Comparison of ENCODE assay signal across 9 mouse cellular contexts in genomic region chrX:56755646-56756045, GRCm38 (mm10). TPM values are rescaled to one million over a fixed set of nuclear protein-coding genes. Genes with fewer than 3 reads are reported as not detected.
DNase-seq lines count a peak whose midpoint lies in the region; ATAC-seq and TF ChIP-seq lines count a peak whose summit lies in the region.
"Had no signal": no experiment of that assay in that cellular context is flagged by ENCODE, and none has a peak within 500 bp of the region (broad histone marks: within the 10 kb centered on the region; RNA-seq: fewer than 3 reads in every experiment).

No protein-coding gene starts in this region.

- H3K4me3 ChIP-seq in intestine, postnatal 0 days (ENCODE audit: low read depth, low read length), result no peak overlapping the region
- H3K4me3 ChIP-seq in intestine, embryonic 16.5 days (ENCODE audit: low read length), result no peak overlapping the region
- no peak overlapping the region for H3K4me3 ChIP-seq in cortical plate, adult 2 months (ENCODE audit: insufficient read depth, low read length)
- no peak overlapping the region for H3K4me3 ChIP-seq in liver, embryonic 14.5 days (ENCODE audit: insufficient read depth in 1 of 2, low read depth in 2 of 2, low read length in 2 of 2)
- H3K4me3 ChIP-seq: heart, embryonic 15.5 days had no signal

- 34% methylated on average over 2 of the region's 2 CpGs for WGBS in intestine, postnatal 0 days
- 38% methylated on average over 2 of the region's 2 CpGs for WGBS in intestine, embryonic 16.5 days
- 28% methylated on average over 2 of the region's 2 CpGs for WGBS in liver, embryonic 14.5 days (ENCODE audit: insufficient replicate concordance)

- H3K27ac ChIP-seq in intestine, postnatal 0 days (ENCODE audit: low read depth, low read length), result no peak overlapping the region
- no peak overlapping the region for H3K27ac ChIP-seq in intestine, embryonic 16.5 days (ENCODE audit: low read length)
- no peak overlapping the region for H3K27ac ChIP-seq in cortical plate, adult 2 months (ENCODE audit: insufficient read depth, low read length)
- H3K27ac ChIP-seq in liver, embryonic 14.5 days, result no peak overlapping the region
- H3K27ac ChIP-seq: heart, embryonic 15.5 days had no signal

- no peak for TF ChIP-seq POLR2A in cortical plate, adult 2 months (IDR thresholded peaks at IDR 0.05; ENCODE audit: extremely low read depth, insufficient read depth, low read length)

- no peaks in the 10 kb centered on the region for H3K27me3 ChIP-seq in intestine, postnatal 0 days (replicated peaks; ENCODE audit: control insufficient read depth, insufficient read depth, low read length)
- H3K27me3 ChIP-seq in intestine, embryonic 16.5 days (replicated peaks; ENCODE audit: control insufficient read depth, insufficient read depth, low read length), result no peaks in the 10 kb centered on the region
- no peaks in the 10 kb centered on the region for H3K27me3 ChIP-seq in liver, embryonic 14.5 days (ENCODE audit: control insufficient read depth, insufficient read depth, low read length)
- H3K27me3 ChIP-seq: heart, embryonic 15.5 days had no signal

- DNase-seq in 416B (ENCODE audit: low read depth) (peak; percentile 49), ZHBTc4 (ENCODE audit: low read depth, low spot score) (peak; percentile 53)
- DNase-seq in liver, embryonic 14.5 days (ENCODE audit: low read depth in 3 of 3, low spot score in 3 of 3), result peak in 2 of 3 experiments; percentile 25 to 44
- DNase-seq in thymus, postnatal 25 days, result peak; percentile 16

- TF ChIP-seq EP300 in liver, embryonic 14.5 days (IDR thresholded peaks at IDR 0.05; ENCODE audit: low read depth), result no peak

- no peak for ATAC-seq in intestine, postnatal 0 days
- ATAC-seq in intestine, embryonic 16.5 days, result no peak
- ATAC-seq in liver, embryonic 14.5 days (ENCODE audit: insufficient read depth), result no peak
- ATAC-seq in megakaryocyte, adult 5-6 weeks (ENCODE audit: poor library complexity, severe bottlenecking), result no peak

- no peaks in the 10 kb centered on the region for H3K9me3 ChIP-seq in intestine, postnatal 0 days (ENCODE audit: control insufficient read depth)
- no peaks in the 10 kb centered on the region for H3K9me3 ChIP-seq in intestine, embryonic 16.5 days (ENCODE audit: control insufficient read depth, low read length)
- H3K9me3 ChIP-seq in liver, embryonic 14.5 days (ENCODE audit: control insufficient read depth, low read length), result no peaks in the 10 kb centered on the region
- H3K9me3 ChIP-seq: heart, embryonic 15.5 days had no signal

- H3K9ac ChIP-seq in intestine, postnatal 0 days (ENCODE audit: low read depth, low read length), result no peak overlapping the region
- no peak overlapping the region for H3K9ac ChIP-seq in intestine, embryonic 16.5 days (ENCODE audit: low read depth, low read length)
- H3K9ac ChIP-seq in liver, embryonic 14.5 days (replicated peaks), result no peak overlapping the region
- H3K9ac ChIP-seq: heart, embryonic 15.5 days had no signal

- TF ChIP-seq CTCF in intestine, postnatal 0 days (IDR thresholded peaks at IDR 0.05; ENCODE audit: low read depth), result peak; percentile 71
- TF ChIP-seq CTCF in cortical plate, adult 2 months (IDR thresholded peaks at IDR 0.05; ENCODE audit: extremely low read depth, insufficient read depth, low read length), result 0 out of 2 replicates have a peak, but pooled peaks have one; percentile 4
- peak; percentile 62 for TF ChIP-seq CTCF in liver, embryonic 14.5 days (IDR thresholded peaks at IDR 0.05; ENCODE audit: low read depth)

- no peak overlapping the region for H3K4me2 ChIP-seq in intestine, postnatal 0 days (replicated peaks; ENCODE audit: low read depth)
- no peak overlapping the region for H3K4me2 ChIP-seq in intestine, embryonic 16.5 days (ENCODE audit: low read depth, low read length)
- H3K4me2 ChIP-seq in liver, embryonic 14.5 days (ENCODE audit: low read depth), result no peak overlapping the region
- H3K4me2 ChIP-seq: heart, embryonic 15.5 days had no signal

- H3K36me3 ChIP-seq in intestine, postnatal 0 days (ENCODE audit: control insufficient read depth, insufficient read depth), result no peaks in the 10 kb centered on the region
- H3K36me3 ChIP-seq in intestine, embryonic 16.5 days (ENCODE audit: control insufficient read depth, insufficient read depth, low read length), result no peaks in the 10 kb centered on the region
- H3K36me3 ChIP-seq in liver, embryonic 14.5 days (replicated peaks; ENCODE audit: control insufficient read depth, insufficient read depth, low read depth), result no peaks in the 10 kb centered on the region
- H3K36me3 ChIP-seq: heart, embryonic 15.5 days had no signal

- no peaks in the 10 kb centered on the region for H3K4me1 ChIP-seq in intestine, postnatal 0 days (replicated peaks; ENCODE audit: control insufficient read depth, insufficient read depth, low read length)
- H3K4me1 ChIP-seq in intestine, embryonic 16.5 days (ENCODE audit: control insufficient read depth, insufficient read depth, low read length), result no peaks in the 10 kb centered on the region
- H3K4me1 ChIP-seq in cortical plate, adult 2 months (ENCODE audit: control insufficient read depth, insufficient read depth, low read length), result no peaks in the 10 kb centered on the region
- H3K4me1 ChIP-seq in liver, embryonic 14.5 days (replicated peaks; ENCODE audit: control insufficient read depth in 2 of 2, insufficient read depth in 2 of 2, low read length in 1 of 2), result peaks cover 0 to 3% of the 10 kb centered on the region in 2 experiments; a peak in 3 of 4 replicates

RNA-seq across cellular contexts. Expression of gene Fhl1, which starts 24.1 kb away (rescaled TPM):
- 95.9 and 102 TPM in 2 replicates for polyA plus RNA-seq in intestine, postnatal 0 days (2015; fragmentation: Nextera tagmentation; extraction: Ambion mirVana)
- 65.2 and 67.0 TPM in 2 replicates for polyA plus RNA-seq in intestine, embryonic 16.5 days (2015; fragmentation: Nextera tagmentation; extraction: Ambion mirVana)
- 150 and 152 TPM in 2 replicates for polyA plus RNA-seq in cortical plate, adult 2 months (2012; rRNA removed)
- polyA plus RNA-seq in liver, embryonic 14.5 days (2012; rRNA removed), result 6.5 and 8.1 TPM in 2 replicates
- 11.2 and 11.3 TPM in 2 replicates for polyA plus RNA-seq in liver, embryonic 14.5 days (2014; fragmentation: Nextera tagmentation; extraction: Ambion mirVana)
- total RNA-seq in megakaryocyte, adult 5-6 weeks (2015), result 0.21 TPM in 1 of 2 replicates, not detected in the other
- 1.4 TPM in 1 of 2 replicates, not detected in the other for total RNA-seq in megakaryocyte, adult 5-6 weeks (2017)

Comparison
In these comparisons a context has a peak if more than half of its experiments do, and no peak if none do; other contexts are left out.
1. CTCF ChIP-seq: peak in every context shown above with its lines; median percentile 71 in intestine, postnatal 0 days; 62 in liver, embryonic 14.5 days; 4 in cortical plate, adult 2 months.